Mouse (Mus musculus): ENCODE data around the gene Atp8a2.

DNA sequence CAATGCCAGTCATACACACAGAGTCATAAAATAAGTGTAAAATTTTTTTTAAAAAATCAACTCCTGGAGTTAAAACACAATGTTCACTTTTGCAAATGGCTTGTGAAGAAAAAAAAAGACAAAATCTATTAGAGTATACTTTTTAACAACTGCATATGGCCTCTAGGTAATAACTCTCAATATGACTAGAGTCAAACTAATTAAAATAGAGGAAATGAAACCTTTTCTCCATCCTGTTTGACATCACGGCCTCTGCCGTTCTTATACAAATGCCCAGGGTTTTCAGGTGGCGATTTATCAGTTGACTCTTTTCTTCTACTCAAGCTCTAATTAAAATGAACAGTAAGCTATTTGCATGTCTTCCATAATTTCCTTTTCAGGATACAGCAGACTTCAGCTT is 209.0 kb downstream of the Atp8a2 start:
- no peak for TF ChIP-seq CTCF (IDR thresholded peaks at IDR 0.05; ENCODE audit: extremely low read depth, insufficient read depth, low read length)
- TF ChIP-seq POLR2A (IDR thresholded peaks at IDR 0.05; ENCODE audit: extremely low read depth, insufficient read depth, low read length) = no peak
